10 mouse cellular contexts compared by ENCODE assay signal in genomic region chr6:99484197-99484725, GRCm38 (mm10). TPM values are rescaled to one million over a fixed set of nuclear protein-coding genes. Genes with fewer than 3 reads are reported as not detected.
A peak's percentile ranks its signal among the peaks of the same experiment; 100 is the strongest.
DNase-seq lines count a peak whose midpoint lies in the region; ATAC-seq and TF ChIP-seq lines count a peak whose summit lies in the region.
"Had no signal": no experiment of that assay in that cellular context is flagged by ENCODE, and none has a peak within 500 bp of the region (broad histone marks: within the 10 kb centered on the region; RNA-seq: fewer than 3 reads in every experiment).

No protein-coding gene starts in this region.

- H3K4me2 ChIP-seq in lung, embryonic 14.5 days, result peak overlapping the region; percentile 55; the same call in 1 of the 2 replicates
- 0 out of 2 replicates have a peak overlapping the region, but pooled peaks have one; percentile 49 for H3K4me2 ChIP-seq in intestine, embryonic 15.5 days (replicated peaks)
- H3K4me2 ChIP-seq in neural tube, embryonic 15.5 days, result peak overlapping the region; percentile 56

- no peak for ATAC-seq in lung, embryonic 14.5 days (ENCODE audit: insufficient read depth)
- no peak for ATAC-seq in intestine, embryonic 15.5 days
- ATAC-seq in neural tube, embryonic 15.5 days (ENCODE audit: low FRiP score), result no peak
- no peak for ATAC-seq in frontal cortex, adult (ENCODE audit: low TSS enrichment)

- no peak for TF ChIP-seq POLR2A in lung, adult 2 months (IDR thresholded peaks at IDR 0.05; ENCODE audit: borderline replicate concordance, extremely low read depth, low read depth, low read length)

- H3K27ac ChIP-seq in gastrocnemius, adult 2 months, result peak overlapping the region; percentile 91
- peak overlapping the region; percentile 95 for H3K27ac ChIP-seq in lung, embryonic 14.5 days (ENCODE audit: low read depth)
- peak overlapping the region; percentile 55 for H3K27ac ChIP-seq in intestine, embryonic 15.5 days
- H3K27ac ChIP-seq in neural tube, embryonic 15.5 days (replicated peaks), result no peak overlapping the region

- no peaks in the 10 kb centered on the region for H3K36me3 ChIP-seq in lung, embryonic 14.5 days (ENCODE audit: insufficient read depth)
- H3K36me3 ChIP-seq in intestine, embryonic 15.5 days, result no peaks in the 10 kb centered on the region
- H3K36me3 ChIP-seq in neural tube, embryonic 15.5 days, result no peaks in the 10 kb centered on the region

- H3K9ac ChIP-seq in lung, embryonic 14.5 days, result no peak overlapping the region
- H3K9ac ChIP-seq in intestine, embryonic 15.5 days, result no peak overlapping the region
- no peak overlapping the region for H3K9ac ChIP-seq in neural tube, embryonic 15.5 days (replicated peaks)

- TF ChIP-seq CTCF in gastrocnemius, adult 2 months (IDR thresholded peaks at IDR 0.05), result no peak
- TF ChIP-seq CTCF in lung, embryonic 14.5 days (IDR thresholded peaks at IDR 0.05; ENCODE audit: low read depth), result no peak
- no peak for TF ChIP-seq CTCF in lung, adult 2 months (IDR thresholded peaks at IDR 0.05; ENCODE audit: insufficient read depth, low read length)

- no peaks in the 10 kb centered on the region for H3K9me3 ChIP-seq in lung, embryonic 14.5 days (ENCODE audit: low read depth, low read length)
- no peaks in the 10 kb centered on the region for H3K9me3 ChIP-seq in intestine, embryonic 15.5 days
- H3K9me3 ChIP-seq in neural tube, embryonic 15.5 days (replicated peaks), result no peaks in the 10 kb centered on the region

- no peak overlapping the region for H3K4me3 ChIP-seq in gastrocnemius, adult 2 months
- no peak overlapping the region for H3K4me3 ChIP-seq in lung, embryonic 14.5 days (ENCODE audit: low read depth, low read length)
- no peak overlapping the region for H3K4me3 ChIP-seq in lung, adult 2 months (replicated peaks; ENCODE audit: extremely low read depth, low read depth, low read length)
- no peak overlapping the region for H3K4me3 ChIP-seq in intestine, embryonic 15.5 days (replicated peaks)
- no peak overlapping the region for H3K4me3 ChIP-seq in neural tube, embryonic 15.5 days (replicated peaks)

- no peaks in the 10 kb centered on the region for H3K27me3 ChIP-seq in lung, embryonic 14.5 days (ENCODE audit: insufficient read depth, low read length)
- H3K27me3 ChIP-seq in intestine, embryonic 15.5 days (replicated peaks), result no peaks in the 10 kb centered on the region
- H3K27me3 ChIP-seq in neural tube, embryonic 15.5 days (replicated peaks), result peaks cover 6% of the 10 kb centered on the region

- peaks cover 33% of the 10 kb centered on the region for H3K4me1 ChIP-seq in lung, embryonic 14.5 days (ENCODE audit: insufficient read depth)
- H3K4me1 ChIP-seq in lung, adult 2 months (ENCODE audit: control insufficient read depth, insufficient read depth, low read length), result peaks cover 10% of the 10 kb centered on the region
- peaks cover 29% of the 10 kb centered on the region for H3K4me1 ChIP-seq in intestine, embryonic 15.5 days (replicated peaks)
- H3K4me1 ChIP-seq in neural tube, embryonic 15.5 days, result peaks cover 24% of the 10 kb centered on the region

- intact Hi-C loops in gastrocnemius, adult 2 months (cut with DNase I), result no loop called here

- WGBS in lung, embryonic 14.5 days, result 62% methylated on average over 7 of the region's 7 CpGs
- WGBS in lung, adult 2 months, result 81% methylated on average over 7 of the region's 7 CpGs
- WGBS in intestine, embryonic 15.5 days, result 63% methylated on average over 7 of the region's 7 CpGs
- WGBS in neural tube, embryonic 15.5 days, result 57% methylated on average over 7 of the region's 7 CpGs

- no peak for DNase-seq in gastrocnemius, adult 2 months
- DNase-seq in gastrocnemius, adult 8-10 months (ENCODE audit: low spot score in 2 of 2), result no peak
- peak; percentile 49 for DNase-seq in lung, embryonic 14.5 days
- no peak for DNase-seq in lung, adult 2 months
- DNase-seq in ovary, postnatal 36 days (ENCODE audit: low spot score), result no peak
- DNase-seq: adrenal gland, postnatal 25 days; cerebellum, adult 11-12 months had no signal

RNA-seq across cellular contexts. Expression of gene Foxp1, which starts 38.3 kb away (rescaled TPM):
- 10 to 100 TPM; 17.4 to 20.9 TPM for total RNA-seq in gastrocnemius, adult 2 months (2021)
- 10 to 100 TPM; 10.0 to 15.5 (median 13.9) TPM for total RNA-seq in gastrocnemius, adult 8-10 months (2022)
- 111 and 114 TPM in 2 replicates for polyA plus RNA-seq in lung, embryonic 14.5 days (2014; fragmentation: Nextera tagmentation; extraction: Ambion mirVana)
- polyA plus RNA-seq in lung, adult 2 months (2012; rRNA removed), result 135 and 169 TPM in 2 replicates
- polyA plus RNA-seq in intestine, embryonic 15.5 days (2015; fragmentation: Nextera tagmentation; extraction: Ambion mirVana), result 87.2 and 103 TPM in 2 replicates
- 51.0 and 63.9 TPM in 2 replicates for polyA plus RNA-seq in neural tube, embryonic 15.5 days (2015; fragmentation: Nextera tagmentation; extraction: Ambion mirVana)
